Mouse (Mus musculus): ENCODE measurements around the gene Diras2.

- TF ChIP-seq CTCF (IDR thresholded peaks at IDR 0.05; ENCODE audit: low read depth) (no peak), EP300 (optimal IDR thresholded peaks at IDR 0.05) (no peak)
These were observed 9.9 kb downstream of the Diras2 start for GRCm38 (mm10) chr13:52521176-52521575.

Measured in stomach, postnatal 0 days (tissue).